Mouse (Mus musculus) hindlimb bud, embryonic 11.5 days (tissue): ENCODE results near the gene Yars.
"Not testable (repeated sequence)": the region's sequence is repeated elsewhere in the genome, so short reads cannot be mapped to it uniquely, and the experiment has no call there.

ENCODE experiments used
- DNase-seq: peaks from one replicate; pipeline ENCODE4 v3.0.0-alpha.2; 2012; ENCODE audit warnings: low read depth, low spot score; ENCODE audit errors: extremely low spot score

Yars gene

DNA sequence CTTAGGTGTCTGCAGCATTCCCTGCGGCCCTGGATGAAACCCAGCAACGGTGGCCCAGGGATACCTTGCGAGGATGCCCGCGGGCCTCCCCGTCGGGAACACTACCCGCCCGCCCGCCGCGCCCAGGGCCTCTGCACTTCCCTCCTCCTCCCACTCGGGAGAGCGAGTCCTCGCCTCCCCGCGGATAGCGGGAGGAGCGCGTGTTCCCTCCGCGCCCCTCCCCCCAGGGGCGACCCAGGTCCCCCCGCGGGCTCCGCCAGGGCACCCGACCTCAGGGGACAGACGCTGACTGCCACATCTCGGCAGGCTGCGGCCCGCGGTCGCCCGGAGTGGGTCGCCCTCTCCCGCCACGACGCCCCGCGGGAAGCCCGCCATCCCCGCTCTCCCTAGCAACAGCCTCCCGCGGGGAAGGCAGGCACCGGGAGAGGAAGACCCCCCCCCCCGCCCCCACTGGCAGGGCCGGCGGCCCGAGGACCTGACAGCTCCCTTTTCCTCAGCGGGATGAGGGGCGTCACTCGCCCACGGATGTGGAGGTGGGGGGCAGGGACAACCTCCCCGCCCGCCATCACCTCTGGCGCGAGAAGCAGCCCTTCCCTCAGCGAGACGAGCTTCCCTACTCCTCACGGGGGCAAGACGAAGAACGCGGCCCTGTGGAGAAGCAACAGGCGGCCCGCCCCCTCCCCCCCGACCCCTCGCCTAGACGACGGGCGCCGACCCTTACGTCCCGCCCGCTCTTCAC is 588 bp upstream of the Yars start:
- DNase-seq, result peak; percentile 5

DNA sequence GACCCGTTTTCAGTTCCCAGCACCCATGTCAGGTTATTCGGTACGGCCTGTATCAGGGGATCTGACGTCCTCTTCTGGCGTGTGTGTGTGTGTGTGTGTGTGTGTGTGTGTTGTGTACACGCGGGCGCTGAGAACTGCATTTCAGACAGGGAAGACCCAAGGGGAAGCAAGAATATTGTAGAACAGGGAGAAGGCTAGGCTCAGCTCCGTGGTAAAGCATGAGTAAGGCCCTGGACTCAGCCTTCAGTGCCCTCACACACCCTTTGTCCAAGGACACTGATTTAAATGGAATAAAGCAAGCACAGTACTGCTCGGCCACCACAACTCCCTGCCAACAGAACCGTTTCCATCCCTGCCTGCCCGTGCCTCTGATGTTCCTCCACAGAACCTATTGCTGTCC is 978 bp downstream of the Yars start:
- no peak for DNase-seq

DNA sequence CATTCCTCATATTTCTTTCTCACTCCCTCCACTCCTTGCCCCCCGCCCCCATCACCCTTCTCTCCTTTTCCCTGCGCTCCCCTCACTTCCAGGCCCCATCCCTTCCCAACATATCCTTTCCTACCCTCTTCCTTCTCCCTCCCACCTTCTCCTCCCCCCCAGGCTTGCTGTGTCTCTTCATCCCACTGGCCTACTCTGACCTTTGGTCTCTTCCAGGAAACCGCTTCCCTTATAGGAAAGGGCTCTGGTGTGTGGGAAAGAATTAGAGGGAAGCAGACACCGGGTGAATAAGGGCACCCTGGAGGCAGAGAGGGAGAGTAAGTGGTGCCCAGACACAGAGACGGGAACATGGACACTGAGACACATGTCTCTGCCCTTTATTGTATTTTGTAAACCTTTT is 2.1 kb downstream of the Yars start:
- no peak for DNase-seq

DNA sequence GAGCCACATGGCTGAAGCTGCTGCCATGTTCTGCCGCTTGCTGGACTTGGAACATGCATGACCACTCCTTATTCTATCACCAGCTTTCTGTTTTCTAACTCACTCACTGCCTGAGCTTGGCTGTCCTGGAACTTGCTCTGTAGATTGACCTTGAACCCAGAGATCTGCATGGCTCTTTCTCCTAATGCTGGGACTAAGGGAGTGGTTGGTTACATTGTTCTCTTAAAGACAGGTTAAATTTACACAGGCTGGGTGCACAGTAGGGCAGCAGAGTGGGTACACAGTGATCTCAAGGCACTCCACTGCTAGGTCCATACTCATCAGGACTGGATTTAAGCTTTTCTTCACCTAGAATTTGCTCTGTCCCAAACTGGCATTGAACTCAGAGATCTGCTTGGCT is 4.7 kb downstream of the Yars start:
- no peak for DNase-seq

DNA sequence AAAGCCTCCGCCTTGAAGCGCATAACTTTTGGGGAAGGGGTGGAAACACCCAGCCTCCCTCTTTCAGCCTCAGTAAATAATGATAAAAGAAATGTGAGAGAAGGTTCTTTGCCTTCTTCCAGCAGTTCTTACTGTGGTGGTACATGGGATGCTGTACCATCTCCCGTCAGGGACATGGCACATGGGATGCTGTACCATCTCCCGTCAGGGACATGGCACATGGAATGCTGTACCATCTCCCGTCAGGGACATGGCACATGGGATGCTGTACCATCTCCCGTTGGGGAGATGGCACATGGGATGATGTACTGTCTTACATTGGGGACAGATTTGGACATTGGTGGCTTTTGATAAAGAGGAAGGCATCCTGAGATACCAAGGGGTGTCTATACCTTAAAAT is 8.0 kb downstream of the Yars start:
- DNase-seq, result no peak

DNA sequence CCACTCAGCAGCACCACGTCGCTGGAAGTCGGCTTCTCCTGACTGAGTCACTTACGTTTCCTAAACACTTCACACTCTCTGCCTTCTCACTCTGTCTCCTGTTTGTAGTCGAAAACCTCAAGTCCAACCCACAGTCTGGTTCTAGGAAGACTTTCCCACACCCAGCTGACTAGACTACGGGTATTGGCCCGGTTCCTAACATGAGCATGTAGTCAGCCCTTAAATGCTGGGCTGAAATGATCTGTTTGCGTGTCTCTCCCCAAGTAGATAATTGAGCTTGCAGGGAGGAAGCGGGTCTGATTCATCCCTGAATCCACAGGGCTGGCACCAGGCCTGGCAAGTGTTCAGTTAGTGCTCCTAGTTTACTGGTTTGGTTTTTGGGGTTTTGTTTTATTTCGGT is 15.1 kb downstream of the Yars start:
- no peak for DNase-seq

DNA sequence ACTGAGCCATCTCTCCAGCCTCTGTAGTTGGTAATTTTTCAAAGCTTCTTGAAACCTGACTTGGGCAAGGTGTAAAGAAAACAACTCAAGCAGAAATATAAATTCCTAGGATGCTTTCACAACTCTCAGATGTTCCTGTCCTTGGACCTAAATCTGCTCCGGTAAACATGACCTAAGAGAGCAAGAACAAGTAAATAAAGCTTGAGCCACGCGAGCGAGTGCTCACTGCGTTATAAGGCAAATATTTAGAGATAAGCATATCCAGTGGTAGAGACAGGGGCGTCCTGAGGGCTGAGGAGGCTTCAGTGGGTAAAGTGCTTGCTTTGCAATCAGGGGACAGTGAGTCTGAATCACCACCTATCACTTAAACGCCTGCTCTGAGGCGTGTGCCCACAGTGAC is 17.2 kb downstream of the Yars start:
- no peak for DNase-seq

DNA sequence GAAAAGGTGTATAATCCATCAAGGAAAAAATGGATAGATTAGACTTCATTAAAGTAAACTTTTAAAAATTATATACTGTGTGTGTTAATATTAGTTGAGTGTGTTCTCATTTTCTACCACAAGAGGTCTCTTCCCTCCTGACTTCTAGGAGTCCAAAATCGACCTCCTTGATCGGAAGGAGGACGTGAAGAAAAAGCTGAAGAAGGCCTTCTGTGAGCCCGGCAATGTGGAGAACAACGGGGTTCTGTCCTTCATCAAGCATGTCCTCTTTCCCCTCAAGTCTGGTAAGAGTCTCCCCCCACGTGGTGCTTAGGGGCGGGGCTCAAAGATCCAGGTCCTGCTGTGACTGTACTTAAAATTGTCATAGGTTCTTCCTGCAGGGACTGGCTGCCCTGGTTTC is 19.9 kb downstream of the Yars start:
- DNase-seq, result peak; percentile 20

DNA sequence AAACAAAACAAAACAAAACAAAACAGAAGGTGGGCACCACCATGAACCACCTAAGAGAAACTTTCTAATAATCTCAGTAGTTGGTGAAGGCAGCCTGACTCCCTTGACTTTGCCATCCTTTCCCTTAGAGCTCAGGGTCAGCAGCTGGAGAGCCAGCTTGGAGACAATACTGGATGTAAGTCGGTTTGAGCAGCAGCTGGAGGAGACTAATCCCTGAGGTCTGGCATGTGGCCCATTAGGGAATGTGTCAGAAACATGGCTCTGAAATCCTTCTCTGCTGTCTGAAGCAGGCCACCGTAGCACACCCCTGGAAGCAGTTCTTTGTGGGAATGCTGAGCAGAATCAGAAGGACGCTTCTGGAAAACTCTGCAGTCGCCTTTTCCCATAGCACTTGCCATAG is 21.9 kb downstream of the Yars start:
- no peak for DNase-seq

DNA sequence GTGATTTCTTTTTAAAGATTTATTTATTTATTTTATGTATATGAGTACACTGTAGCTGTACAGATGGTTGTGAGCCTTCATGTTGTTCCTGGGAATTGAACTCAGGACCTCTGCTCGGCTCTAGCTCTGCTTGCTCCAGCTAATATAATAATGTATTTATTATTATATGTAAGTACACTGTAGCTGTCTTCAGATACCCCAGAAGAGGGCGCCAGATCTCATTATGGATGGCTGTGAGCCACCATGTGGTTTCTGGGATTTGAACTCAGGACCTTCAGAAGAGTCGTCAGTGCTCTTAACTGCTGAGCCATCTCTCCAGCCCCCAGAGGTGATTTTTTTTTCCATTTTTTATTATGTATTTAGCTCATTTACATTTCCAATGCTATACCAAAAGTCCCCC is 22.9 kb downstream of the Yars start:
- DNase-seq, result not testable (repeated sequence)

DNA sequence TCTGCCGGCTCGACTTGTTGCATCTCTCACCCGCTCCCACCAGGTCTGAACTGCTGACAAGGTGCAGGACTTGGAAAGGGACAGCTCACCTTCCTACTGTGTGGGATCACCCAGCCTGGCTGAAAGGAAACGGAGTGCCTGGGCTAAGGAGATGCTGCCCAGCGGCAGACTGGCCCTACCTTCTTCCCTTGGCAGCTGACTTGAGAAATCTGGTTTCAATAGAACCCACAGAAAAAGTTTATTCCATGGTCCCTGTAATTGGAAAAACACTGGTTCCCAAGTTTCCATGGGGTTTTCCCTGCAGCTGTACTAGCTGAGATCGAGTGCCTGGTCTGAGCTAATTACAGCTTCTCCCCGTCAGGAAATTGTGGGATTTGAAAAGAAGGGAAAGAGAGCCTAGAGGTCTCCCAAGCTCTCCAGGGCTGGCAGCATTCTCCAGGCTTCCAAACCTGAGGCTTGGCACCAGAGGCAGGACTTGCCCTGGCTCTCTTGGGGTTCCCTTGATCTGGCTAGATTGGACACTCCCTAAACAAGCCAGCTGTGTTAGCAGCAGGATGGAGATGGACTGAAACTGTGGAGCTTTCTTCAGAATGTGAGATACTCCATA is 29.1 kb downstream of the Yars start:
- no peak for DNase-seq

DNA sequence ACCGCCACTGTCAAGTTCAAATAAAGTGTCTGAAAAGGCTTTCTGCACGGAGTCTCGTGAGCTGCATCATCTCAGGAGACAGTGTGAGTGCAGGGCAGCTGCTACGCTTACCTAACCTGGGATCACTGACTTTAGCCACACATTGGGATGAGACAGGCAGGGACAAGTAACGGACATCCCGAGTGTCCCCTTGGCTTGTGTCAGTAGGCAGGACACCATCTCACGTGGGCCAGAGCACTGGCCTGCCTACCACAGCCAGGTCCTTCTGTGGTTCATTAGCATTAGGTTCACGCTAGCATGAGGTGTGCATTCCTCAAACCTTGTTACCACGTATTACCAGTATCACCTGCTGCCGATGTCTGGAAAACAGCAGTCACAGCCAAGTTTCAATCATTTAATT is 29.6 kb downstream of the Yars start:
- DNase-seq, result no peak

DNA sequence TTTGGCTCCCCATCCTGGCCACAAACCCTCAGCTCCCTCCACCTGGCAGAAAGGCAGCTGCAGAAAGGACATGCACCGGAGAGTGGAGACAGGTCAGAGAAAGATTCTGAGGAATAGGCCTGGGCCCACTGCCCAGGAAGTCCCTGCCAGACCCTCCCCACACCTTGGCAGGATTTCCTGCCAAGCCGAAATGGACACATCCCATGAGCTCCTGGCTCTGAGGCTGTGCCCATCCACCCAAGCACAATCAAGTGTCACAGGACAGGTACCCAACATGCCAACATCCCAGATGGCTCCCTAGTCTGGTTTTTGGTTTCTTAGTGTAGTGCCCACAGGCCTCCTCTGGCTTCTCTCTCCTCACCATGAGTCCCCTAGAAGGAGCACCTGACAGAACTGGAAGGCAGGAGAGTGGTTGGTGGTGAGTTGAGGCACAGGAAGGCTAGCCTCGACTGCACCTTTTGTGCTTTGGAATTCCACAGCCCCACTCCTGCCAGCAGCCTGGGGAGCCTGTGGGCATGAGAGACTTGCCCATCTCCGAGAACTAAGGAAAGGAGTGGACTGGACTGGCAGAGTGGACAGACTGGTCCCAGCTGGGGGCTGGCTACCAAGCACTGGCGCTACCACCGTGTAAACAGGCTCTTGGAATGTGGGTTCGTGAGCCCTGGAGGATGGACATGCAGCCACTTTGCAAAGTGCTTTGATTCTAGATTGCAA is 31.0 kb downstream of the Yars start:
- DNase-seq, result no peak

DNA sequence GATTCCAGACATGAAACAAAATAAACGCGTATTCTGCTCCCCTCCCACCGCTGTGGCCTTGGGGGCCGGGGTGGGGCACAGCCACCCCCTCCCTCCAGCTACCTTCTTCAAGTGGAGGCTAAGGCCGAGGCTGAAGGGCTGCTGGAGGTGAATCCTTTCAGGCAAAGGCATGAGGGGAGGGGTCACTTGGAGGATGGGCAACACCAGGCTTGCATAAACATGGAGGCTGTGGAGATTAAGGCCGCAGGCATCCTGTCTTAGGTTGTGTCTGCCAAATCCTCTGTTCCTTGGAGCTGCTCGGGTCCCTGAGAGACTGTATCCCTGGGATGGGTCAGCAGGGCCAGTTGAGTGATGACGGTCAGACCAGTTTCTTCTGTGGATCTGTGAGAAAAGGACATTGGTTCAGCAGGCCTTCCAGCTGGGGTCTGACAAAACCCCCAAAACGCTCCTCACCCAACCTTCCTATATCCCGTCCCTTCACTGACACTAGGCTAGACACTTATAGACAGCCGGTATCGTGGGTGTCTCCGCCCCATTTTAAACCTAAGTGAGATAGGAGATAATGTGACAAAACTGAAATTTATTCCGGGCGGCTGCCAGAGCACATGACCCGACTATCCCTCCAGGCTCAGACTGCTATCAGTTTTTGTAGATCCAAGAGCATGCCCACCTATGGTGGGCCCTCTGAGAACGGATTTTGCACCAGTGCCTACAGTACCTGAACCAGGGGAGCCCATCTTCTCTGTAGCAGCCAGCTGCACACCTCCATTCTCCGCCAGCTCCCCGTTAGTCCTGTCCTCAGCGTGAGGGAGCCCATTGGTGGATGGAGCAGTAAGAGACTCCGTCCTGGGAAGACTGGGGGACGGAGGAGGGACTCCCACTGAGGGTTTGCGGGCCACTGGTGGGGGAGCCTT is 31.8 kb downstream of the Yars start:
- DNase-seq, result no peak

DNA sequence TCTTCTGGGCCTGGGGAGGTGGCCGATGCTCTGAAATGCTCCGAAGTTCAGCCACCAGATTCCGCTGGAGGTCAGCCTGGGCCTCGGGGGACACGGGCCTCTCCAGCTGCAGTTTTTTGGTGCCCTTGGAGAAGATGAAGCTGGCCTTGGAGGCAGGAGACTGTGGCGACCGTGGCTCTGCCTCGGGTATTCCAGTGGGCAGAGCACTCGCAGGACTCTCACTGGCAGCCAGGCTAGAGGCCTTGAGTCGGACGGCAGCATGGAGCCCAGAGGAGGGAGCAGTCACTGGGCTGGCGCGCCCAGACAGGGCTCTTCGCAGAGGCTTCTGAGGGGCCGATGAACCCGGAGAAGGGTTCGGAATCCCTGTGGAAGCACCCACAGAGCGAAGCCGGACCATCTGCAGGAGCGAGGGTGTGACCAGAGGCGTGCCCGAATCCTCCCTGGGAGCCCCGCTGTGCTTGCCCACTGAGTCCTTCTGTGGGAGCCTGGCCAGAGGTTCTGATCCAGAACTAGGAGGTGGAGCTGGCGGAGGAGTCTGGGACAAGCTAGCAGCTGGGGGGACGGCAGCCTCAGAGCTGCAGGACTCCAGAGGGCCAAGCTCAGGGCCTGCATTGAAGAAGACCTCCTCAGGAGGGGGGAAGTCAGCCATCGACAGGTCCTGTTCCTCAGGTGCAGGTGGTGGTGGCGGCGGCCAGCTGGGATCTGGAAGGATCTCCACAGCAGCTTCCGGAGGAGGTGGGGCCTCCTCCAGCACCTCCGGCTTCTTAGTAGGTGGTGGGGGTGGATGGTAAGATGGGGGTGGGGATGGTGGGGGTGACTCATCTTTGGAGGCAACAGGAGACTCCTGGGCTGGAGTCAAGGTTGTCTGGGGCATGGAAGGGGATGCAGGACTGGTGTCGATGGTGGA is 32.7 kb downstream of the Yars start:
- DNase-seq, result no peak

DNA sequence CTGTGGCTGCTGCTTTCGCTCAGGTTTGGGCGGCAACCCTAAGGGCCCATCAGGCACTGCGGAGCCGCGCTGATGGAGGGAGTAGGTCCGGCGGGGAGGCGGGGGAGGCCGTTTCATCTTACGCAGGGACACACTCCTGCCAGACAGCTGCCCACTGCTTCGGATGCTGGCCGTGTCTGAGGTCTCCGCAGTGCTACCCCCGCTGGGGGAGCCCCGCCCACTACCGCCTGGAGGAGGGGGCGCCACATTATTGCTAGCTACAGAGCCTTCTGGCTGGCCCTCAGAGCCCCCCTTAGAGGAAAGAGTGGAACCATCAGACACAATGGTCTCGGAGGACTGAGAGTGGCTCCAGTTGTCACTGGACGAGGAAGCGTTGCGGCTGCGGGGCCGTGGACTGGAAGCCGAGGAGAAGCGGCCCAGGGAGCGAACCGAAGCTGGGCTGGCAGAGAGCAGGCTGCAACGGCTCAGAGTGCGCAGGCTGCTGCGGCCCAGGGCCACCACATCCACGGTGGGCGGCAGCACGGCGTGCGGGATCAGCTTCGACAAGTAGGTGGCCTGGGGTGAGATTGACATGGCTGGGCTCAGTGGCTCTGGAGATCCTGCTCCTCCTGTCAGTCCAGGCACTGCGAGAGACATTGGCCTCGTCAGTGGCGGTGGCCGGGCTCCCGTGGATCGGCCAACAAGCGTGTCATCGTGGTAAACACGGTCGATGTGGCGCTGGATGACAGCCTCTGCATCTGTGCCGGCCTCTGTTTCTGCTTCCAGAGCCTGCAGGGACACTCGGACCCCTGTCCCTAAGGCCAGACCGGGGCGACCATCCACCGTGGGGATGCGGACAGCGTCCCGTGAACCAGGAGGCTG is 34.1 kb downstream of the Yars start:
- DNase-seq, result no peak

DNA sequence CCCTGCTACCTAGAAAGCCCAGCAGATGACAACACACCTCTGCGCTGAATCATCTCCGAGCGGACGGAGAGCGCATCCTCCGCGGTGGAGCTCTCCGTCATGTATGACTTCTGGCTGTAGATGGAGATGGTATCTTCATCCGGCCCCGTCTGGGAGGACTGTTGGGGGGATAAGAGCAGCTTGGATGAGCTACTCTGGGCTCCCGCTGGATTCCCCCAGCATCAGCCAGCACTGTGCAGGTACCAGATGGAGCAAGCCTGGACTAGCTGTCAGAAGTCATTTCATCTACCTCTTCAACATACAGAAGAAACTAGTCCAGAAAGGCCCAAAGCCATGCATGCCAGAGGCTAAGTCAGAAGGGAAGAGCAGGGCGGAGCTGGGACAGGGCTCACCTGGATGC is 35.8 kb downstream of the Yars start:
- DNase-seq, result no peak

DNA sequence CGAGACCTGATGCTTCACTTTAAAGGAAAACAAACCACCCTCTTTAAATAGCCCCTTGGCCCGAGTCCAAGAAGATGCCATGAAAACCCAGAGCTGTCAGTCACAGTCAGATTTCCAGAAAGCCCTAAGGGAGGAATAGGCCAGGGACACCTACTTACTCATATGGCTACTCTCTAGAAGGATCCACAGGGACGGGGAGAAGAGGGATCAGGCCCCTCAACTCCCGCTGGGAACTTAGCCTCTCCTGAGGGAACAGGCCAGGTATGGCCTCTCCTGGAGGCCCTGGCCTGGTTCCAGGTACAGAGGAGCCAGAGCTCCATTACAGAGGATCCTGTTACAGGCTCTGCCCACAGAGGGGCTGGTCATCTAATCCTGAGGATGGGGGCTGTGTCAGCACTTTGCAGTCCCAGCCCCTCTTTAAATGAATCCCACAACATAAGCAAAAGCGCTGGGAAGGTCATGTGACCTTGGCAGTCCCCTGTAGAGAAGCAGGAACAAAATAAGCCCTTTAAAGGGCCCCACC is 36.9 kb downstream of the Yars start:
- no peak for DNase-seq
